Mouse (Mus musculus) midbrain, embryonic 13.5 days (tissue): Measurements from ENCODE around the gene Tmem150c. TPM values are rescaled to one million over a fixed set of nuclear protein-coding genes. Genes with fewer than 3 reads are reported as not detected.

Source experiments
- ATAC-seq: fragments of 200-750 bp; cut with Nextera tagmentation; 2 replicates; pipeline ENCODE4 v1.8.0; 2017; ENCODE audit warnings: mild to moderate bottlenecking, moderate TSS enrichment, moderate library complexity
- H3K27ac ChIP-seq: fragments of 300-500 bp; sonication (generic); 2 replicates; pipeline ENCODE4 v1.5.1; 2015; ENCODE audit warnings: inconsistent platforms, mild to moderate bottlenecking, moderate library complexity
- H3K27me3 ChIP-seq: fragments of 300-500 bp; sonication (generic); 2 replicates; pipeline ENCODE4 v1.6.1; 2015; ENCODE audit warnings: mild to moderate bottlenecking, inconsistent platforms
- H3K36me3 ChIP-seq: fragments of 300-500 bp; sonication (generic); 2 replicates; pipeline ENCODE4 v1.6.1; 2015; ENCODE audit warnings: mild to moderate bottlenecking, inconsistent platforms
- H3K4me1 ChIP-seq: fragments of 300-500 bp; sonication (generic); replicated peaks from 2 replicates; pipeline ENCODE4 v1.6.1; 2015; ENCODE audit warnings: inconsistent platforms
- H3K4me2 ChIP-seq: fragments of 300-500 bp; sonication (generic); replicated peaks from 2 replicates; pipeline ENCODE4 v1.6.1; 2015; ENCODE audit warnings: moderate library complexity, mild to moderate bottlenecking, inconsistent platforms
- H3K4me3 ChIP-seq: fragments of 300-500 bp; sonication (generic); replicated peaks from 2 replicates; pipeline ENCODE4 v1.5.1; 2015; ENCODE audit warnings: mild to moderate bottlenecking, inconsistent platforms
- H3K9ac ChIP-seq: fragments of 300-500 bp; sonication (generic); replicated peaks from 2 replicates; pipeline ENCODE4 v1.6.1; 2015; ENCODE audit warnings: mild to moderate bottlenecking, inconsistent platforms
- H3K9me3 ChIP-seq: fragments of 300-500 bp; sonication (generic); 2 replicates; pipeline ENCODE4 v1.6.1; 2016; ENCODE audit warnings: mild to moderate bottlenecking, inconsistent platforms
- WGBS: fragments of 180-500 bp; shearing (Covaris S2); methylation state at CpG from one replicate; pipeline ENCODE4 v1.1.7; 2015; 5-methylcytosine and 5-hydroxymethylcytosine counted together
- polyA plus RNA-seq: library from polyadenylated mRNA; unstranded; fragments of >200 nt; fragmentation: Nextera tagmentation; extraction: Ambion mirVana; gene quantifications from 2 replicates; pipeline ENCODE4 v1.2.1, GENCODE M21; 2015

Tmem150c gene
- polyA plus RNA-seq = 17.7 and 22.1 TPM in 2 replicates

- 6% methylated on average over 6 of the region's 6 CpGs for WGBS
- Histone ChIP-seq H3K27ac (peak within 1 kb of the TSS; percentile 57), H3K9me3 (no peaks in the 10 kb centered on the region), H3K4me2 (peak within 1 kb of the TSS; percentile 93), H3K36me3 (no peaks in the 10 kb centered on the region), H3K4me3 (peak within 1 kb of the TSS; percentile 70), H3K9ac (peak within 1 kb of the TSS; percentile 84), H3K4me1 (peaks cover 9% of the 10 kb centered on the region; the same call in 1 of the 2 replicates), H3K27me3 (peaks cover 23% of the 10 kb centered on the region; the same call in 1 of the 2 replicates)
- peak; percentile 51 for ATAC-seq
Measured at GRCm38 (mm10) chr5:100159638-100159973, at the start of gene Tmem150c. Gene Tmem150c (minus strand): TSS chr5:100159808.

- Histone ChIP-seq H3K9ac (no peak overlapping the region), H3K27me3 (no peaks in the 10 kb centered on the region), H3K4me3 (no peak overlapping the region), H3K27ac (no peak overlapping the region), H3K36me3 (no peaks in the 10 kb centered on the region), H3K4me1 (peaks cover 4% of the 10 kb centered on the region), H3K9me3 (no peaks in the 10 kb centered on the region), H3K4me2 (no peak overlapping the region)
- WGBS = 86% methylated on average over 7 of the region's 7 CpGs
- no peak for ATAC-seq
Measured at GRCm38 (mm10) chr5:100209093-100209492, 49.5 kb upstream of the Tmem150c start.

GRCm38 (mm10) chr5:100206675-100207074 lies 47.1 kb upstream of the Tmem150c start:
- WGBS = 73% methylated on average over 6 of the region's 6 CpGs
- no peak for ATAC-seq

GRCm38 (mm10) chr5:100205519-100206189 lies 46.0 kb upstream of the Tmem150c start:
- Histone ChIP-seq H3K27me3 (no peaks in the 10 kb centered on the region), H3K9me3 (no peaks in the 10 kb centered on the region), H3K36me3 (no peaks in the 10 kb centered on the region), H3K4me3 (no peak overlapping the region), H3K9ac (no peak overlapping the region), H3K4me1 (peaks cover 9% of the 10 kb centered on the region), H3K4me2 (no peak overlapping the region), H3K27ac (no peak overlapping the region)
- no peak for ATAC-seq
- WGBS = 81% methylated on average over 9 of the region's 9 CpGs

More at GRCm38 (mm10) chr5:100206675-100207074, 47.1 kb upstream of the Tmem150c start:
- H3K4me2 ChIP-seq = no peak overlapping the region
- H3K27ac ChIP-seq = no peak overlapping the region
- no peaks in the 10 kb centered on the region for H3K4me1 ChIP-seq
- H3K36me3 ChIP-seq = no peaks in the 10 kb centered on the region
- no peak overlapping the region for H3K4me3 ChIP-seq
- no peaks in the 10 kb centered on the region for H3K9me3 ChIP-seq
- H3K27me3 ChIP-seq = no peaks in the 10 kb centered on the region
- H3K9ac ChIP-seq = no peak overlapping the region

- H3K4me3 ChIP-seq = no peak overlapping the region
- H3K4me1 ChIP-seq = peaks cover 42% of the 10 kb centered on the region
- H3K27ac ChIP-seq = peak overlapping the region; percentile 60
- peaks cover 3% of the 10 kb centered on the region for H3K27me3 ChIP-seq
- H3K9ac ChIP-seq = 0 out of 2 replicates have a peak overlapping the region, but pooled peaks have one; percentile 14
- H3K9me3 ChIP-seq = no peaks in the 10 kb centered on the region
- no peak overlapping the region; the same call in 1 of the 2 replicates for H3K4me2 ChIP-seq
- WGBS = 22% methylated on average over 5 of the region's 5 CpGs
- peak; percentile 81 for ATAC-seq
- H3K36me3 ChIP-seq = no peaks in the 10 kb centered on the region
Measured at GRCm38 (mm10) chr5:100200805-100201204, 41.2 kb upstream of the Tmem150c start.

GRCm38 (mm10) chr5:100200296-100200695 lies 40.7 kb upstream of the Tmem150c start:
- H3K27ac ChIP-seq = peak overlapping the region; percentile 60
- no peak overlapping the region for H3K4me3 ChIP-seq
- peaks cover 45% of the 10 kb centered on the region for H3K4me1 ChIP-seq
- H3K4me2 ChIP-seq = no peak overlapping the region; the same call in 1 of the 2 replicates
- no peaks in the 10 kb centered on the region for H3K9me3 ChIP-seq
- H3K27me3 ChIP-seq = peaks cover 3% of the 10 kb centered on the region
- no peaks in the 10 kb centered on the region for H3K36me3 ChIP-seq
- H3K9ac ChIP-seq = 0 out of 2 replicates have a peak overlapping the region, but pooled peaks have one; percentile 14
- 21% methylated on average over 5 of the region's 5 CpGs for WGBS
- ATAC-seq = peak; percentile 75

- H3K36me3 ChIP-seq = no peaks in the 10 kb centered on the region
- no peak overlapping the region for H3K9ac ChIP-seq
- H3K4me3 ChIP-seq = no peak overlapping the region
- H3K4me2 ChIP-seq = no peak overlapping the region
- H3K4me1 ChIP-seq = peaks cover 48% of the 10 kb centered on the region
- H3K27ac ChIP-seq = no peak overlapping the region
- WGBS = 60% methylated on average over 7 of the region's 7 CpGs
- ATAC-seq = no peak
- H3K9me3 ChIP-seq = no peaks in the 10 kb centered on the region
- H3K27me3 ChIP-seq = peaks cover 3% of the 10 kb centered on the region
Measured at GRCm38 (mm10) chr5:100199092-100199853, 39.7 kb upstream of the Tmem150c start.

- Histone ChIP-seq H3K4me1 (peaks cover 48% of the 10 kb centered on the region), H3K27me3 (peaks cover 3% of the 10 kb centered on the region)
Measured at GRCm38 (mm10) chr5:100197476-100197875, 37.9 kb upstream of the Tmem150c start.

GRCm38 (mm10) chr5:100196854-100197431 lies 37.3 kb upstream of the Tmem150c start:
- peak overlapping the region; percentile 57 for H3K27ac ChIP-seq
- 47% methylated on average over 15 of the region's 15 CpGs for WGBS
- no peak overlapping the region for H3K9ac ChIP-seq
- peaks cover 3% of the 10 kb centered on the region for H3K27me3 ChIP-seq
- no peaks in the 10 kb centered on the region for H3K9me3 ChIP-seq
- H3K36me3 ChIP-seq = no peaks in the 10 kb centered on the region
- H3K4me3 ChIP-seq = no peak overlapping the region
- H3K4me1 ChIP-seq = peaks cover 48% of the 10 kb centered on the region
- H3K4me2 ChIP-seq = no peak overlapping the region
- peak; percentile 55; the same call in 1 of the 2 replicates for ATAC-seq

More at GRCm38 (mm10) chr5:100197476-100197875, 37.9 kb upstream of the Tmem150c start:
- H3K36me3 ChIP-seq = no peaks in the 10 kb centered on the region
- H3K9me3 ChIP-seq = no peaks in the 10 kb centered on the region
- WGBS = 58% methylated on average over 9 of the region's 9 CpGs
- H3K9ac ChIP-seq = no peak overlapping the region
- no peak for ATAC-seq
- no peak overlapping the region for H3K4me2 ChIP-seq
- no peak overlapping the region for H3K4me3 ChIP-seq
- H3K27ac ChIP-seq = no peak overlapping the region; the same call in 1 of the 2 replicates

GRCm38 (mm10) chr5:100196397-100196796 lies 36.8 kb upstream of the Tmem150c start:
- Histone ChIP-seq H3K36me3 (no peaks in the 10 kb centered on the region), H3K4me2 (no peak overlapping the region), H3K27ac (no peak overlapping the region), H3K9me3 (no peaks in the 10 kb centered on the region), H3K4me3 (no peak overlapping the region), H3K9ac (no peak overlapping the region), H3K4me1 (peaks cover 47% of the 10 kb centered on the region), H3K27me3 (peaks cover 3% of the 10 kb centered on the region)
- ATAC-seq = no peak
- WGBS = 76% methylated on average over 9 of the region's 9 CpGs

GRCm38 (mm10) chr5:100191438-100192190 lies 32.0 kb upstream of the Tmem150c start:
- WGBS = 94% methylated on average over 14 of the region's 14 CpGs
- H3K4me3 ChIP-seq = no peak overlapping the region

More at GRCm38 (mm10) chr5:100191438-100192190, 32.0 kb upstream of the Tmem150c start:
- Histone ChIP-seq H3K36me3 (no peaks in the 10 kb centered on the region), H3K4me2 (no peak overlapping the region), H3K27me3 (no peaks in the 10 kb centered on the region), H3K9me3 (no peaks in the 10 kb centered on the region), H3K9ac (no peak overlapping the region), H3K4me1 (peaks cover 12% of the 10 kb centered on the region), H3K27ac (no peak overlapping the region)
- no peak for ATAC-seq
